Comparison of ENCODE assay signal across 12 mouse cellular contexts in the genomic region with DNA sequence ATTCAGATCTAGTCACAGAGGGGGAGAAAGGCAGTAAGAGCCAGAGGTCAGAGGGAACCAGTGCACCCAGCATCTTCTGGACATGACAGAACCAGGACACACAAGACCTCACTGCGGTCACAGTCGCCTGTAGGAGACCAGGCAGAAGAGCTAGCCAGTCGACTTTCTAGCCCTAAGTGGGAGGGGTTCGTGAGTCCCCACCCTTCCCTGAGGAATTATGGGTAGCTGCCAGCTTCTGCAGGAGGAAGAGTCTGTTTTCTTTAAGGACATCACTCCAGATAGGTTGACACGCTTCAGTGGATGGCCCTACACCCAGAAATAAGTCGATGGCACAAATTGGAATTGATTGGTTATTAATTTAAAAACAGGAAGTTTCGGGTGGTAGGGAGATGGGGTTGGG. TPM values are rescaled to one million over a fixed set of nuclear protein-coding genes. Genes with fewer than 3 reads are reported as not detected.
A peak's percentile ranks its signal among the peaks of the same experiment; 100 is the strongest.
DNase-seq lines count a peak whose midpoint lies in the region; ATAC-seq and TF ChIP-seq lines count a peak whose summit lies in the region.
"Had no signal": no experiment of that assay in that cellular context is flagged by ENCODE, and none has a peak within 500 bp of the region (broad histone marks: within the 10 kb centered on the region; RNA-seq: fewer than 3 reads in every experiment).

No protein-coding gene starts in this region.

- TF ChIP-seq POLR2A in lung, adult 2 months (IDR thresholded peaks at IDR 0.05; ENCODE audit: borderline replicate concordance, extremely low read depth, low read depth, low read length) = no peak

- H3K4me2 ChIP-seq in forebrain, embryonic 15.5 days (replicated peaks) = peak overlapping the region; percentile 83; the same call in 1 of the 2 replicates
- no peak overlapping the region for H3K4me2 ChIP-seq in forebrain, embryonic 14.5 days (ENCODE audit: low read length)
- peak overlapping the region; percentile 75; the same call in 1 of the 2 replicates for H3K4me2 ChIP-seq in hindbrain, embryonic 13.5 days

- ATAC-seq in forebrain, embryonic 15.5 days (replicated peaks) = no peak
- no peak for ATAC-seq in forebrain, embryonic 14.5 days
- ATAC-seq in hindbrain, embryonic 13.5 days (ENCODE audit: low FRiP score) = no peak

- H3K27ac ChIP-seq in forebrain, embryonic 15.5 days (replicated peaks) = no peak overlapping the region
- H3K27ac ChIP-seq in forebrain, embryonic 14.5 days (ENCODE audit: low read depth, low read length) = no peak overlapping the region
- H3K27ac ChIP-seq in hindbrain, embryonic 13.5 days = no peak overlapping the region
- H3K27ac ChIP-seq: stomach, embryonic 15.5 days had no signal

- WGBS in forebrain, embryonic 15.5 days = 35% methylated on average over 7 of the region's 7 CpGs
- 35% methylated on average over 7 of the region's 7 CpGs for WGBS in forebrain, embryonic 14.5 days
- WGBS in lung, adult 2 months = 43% methylated on average over 7 of the region's 7 CpGs
- WGBS in hindbrain, embryonic 13.5 days = 33% methylated on average over 7 of the region's 7 CpGs

- no peak overlapping the region for H3K9ac ChIP-seq in forebrain, embryonic 15.5 days (replicated peaks)
- no peak overlapping the region for H3K9ac ChIP-seq in forebrain, embryonic 14.5 days (ENCODE audit: low read length)
- no peak overlapping the region for H3K9ac ChIP-seq in hindbrain, embryonic 13.5 days

- DNase-seq in forebrain, embryonic 14.5 days (ENCODE audit: low spot score) = no peak
- DNase-seq in lung, postnatal 36 days = peak; percentile 36
- no peak for DNase-seq in lung, adult 2 months
- peak; percentile 49 for DNase-seq in retina, embryonic 14.5 days (ENCODE audit: low spot score)
- no peak for DNase-seq in urinary bladder, postnatal 25 days (ENCODE audit: low spot score)
- DNase-seq in cerebellum, adult 11-12 months = no peak
- DNase-seq: B cell, adult 2 months; kidney, postnatal 25 days had no signal

- peaks cover 11% of the 10 kb centered on the region for H3K4me1 ChIP-seq in forebrain, embryonic 15.5 days
- H3K4me1 ChIP-seq in forebrain, embryonic 14.5 days (ENCODE audit: control insufficient read depth, insufficient read depth, low read length) = peaks cover 3% of the 10 kb centered on the region; the same call in 1 of the 2 replicates
- H3K4me1 ChIP-seq in lung, adult 2 months (ENCODE audit: control insufficient read depth, insufficient read depth, low read length) = no peaks in the 10 kb centered on the region
- peaks cover 21% of the 10 kb centered on the region for H3K4me1 ChIP-seq in hindbrain, embryonic 13.5 days (replicated peaks)
- H3K4me1 ChIP-seq: stomach, embryonic 15.5 days had no signal

- no peaks in the 10 kb centered on the region for H3K36me3 ChIP-seq in forebrain, embryonic 15.5 days
- H3K36me3 ChIP-seq in forebrain, embryonic 14.5 days (ENCODE audit: control insufficient read depth, insufficient read depth, low read length) = no peaks in the 10 kb centered on the region
- H3K36me3 ChIP-seq in hindbrain, embryonic 13.5 days = no peaks in the 10 kb centered on the region
- H3K36me3 ChIP-seq: heart, embryonic 15.5 days; stomach, embryonic 15.5 days had no signal

- no peak for TF ChIP-seq CTCF in lung, adult 2 months (IDR thresholded peaks at IDR 0.05; ENCODE audit: insufficient read depth, low read length)

- H3K9me3 ChIP-seq in forebrain, embryonic 15.5 days = no peaks in the 10 kb centered on the region
- no peaks in the 10 kb centered on the region for H3K9me3 ChIP-seq in forebrain, embryonic 14.5 days (replicated peaks; ENCODE audit: control insufficient read depth, low read length)
- no peaks in the 10 kb centered on the region for H3K9me3 ChIP-seq in hindbrain, embryonic 13.5 days
- H3K9me3 ChIP-seq: heart, embryonic 15.5 days; stomach, embryonic 15.5 days had no signal

- H3K27me3 ChIP-seq in forebrain, embryonic 15.5 days = peaks cover 16% of the 10 kb centered on the region
- peaks cover 9% of the 10 kb centered on the region; the same call in 1 of the 2 replicates for H3K27me3 ChIP-seq in forebrain, embryonic 14.5 days (replicated peaks; ENCODE audit: control insufficient read depth, insufficient read depth, low read length)
- H3K27me3 ChIP-seq in hindbrain, embryonic 13.5 days = peaks cover 43% of the 10 kb centered on the region

- H3K4me3 ChIP-seq in forebrain, embryonic 15.5 days = no peak overlapping the region
- H3K4me3 ChIP-seq in forebrain, embryonic 14.5 days (ENCODE audit: low read depth, low read length) = no peak overlapping the region
- no peak overlapping the region for H3K4me3 ChIP-seq in lung, adult 2 months (replicated peaks; ENCODE audit: extremely low read depth, low read depth, low read length)
- H3K4me3 ChIP-seq in hindbrain, embryonic 13.5 days = no peak overlapping the region

RNA-seq across cellular contexts. Expression of a gene that starts 30.4 kb away (rescaled TPM):
- polyA plus RNA-seq in forebrain, embryonic 15.5 days (2015; fragmentation: Nextera tagmentation; extraction: Ambion mirVana) = not detected in 2 replicates
- polyA plus RNA-seq in forebrain, embryonic 14.5 days (2014; fragmentation: Nextera tagmentation; extraction: Ambion mirVana) = not detected in 2 replicates
- polyA plus RNA-seq in lung, adult 2 months (2012; rRNA removed) = 2.0 and 2.2 TPM in 2 replicates
- 0.42 TPM in 1 of 2 replicates, not detected in the other for polyA plus RNA-seq in hindbrain, embryonic 13.5 days (2015; fragmentation: Nextera tagmentation; extraction: Ambion mirVana)

RNA-seq across cellular contexts. Expression of a gene that starts 42.2 kb away (rescaled TPM):
- polyA plus RNA-seq in forebrain, embryonic 15.5 days (2015; fragmentation: Nextera tagmentation; extraction: Ambion mirVana) = 0.51 and 0.59 TPM in 2 replicates
- 0.34 and 0.49 TPM in 2 replicates for polyA plus RNA-seq in forebrain, embryonic 14.5 days (2014; fragmentation: Nextera tagmentation; extraction: Ambion mirVana)
- polyA plus RNA-seq in lung, adult 2 months (2012; rRNA removed) = 4.3 and 4.4 TPM in 2 replicates
- 0.43 and 0.56 TPM in 2 replicates for polyA plus RNA-seq in hindbrain, embryonic 13.5 days (2015; fragmentation: Nextera tagmentation; extraction: Ambion mirVana)

RNA-seq across cellular contexts. Expression of a gene that starts 47.7 kb away (rescaled TPM):
- polyA plus RNA-seq in forebrain, embryonic 15.5 days (2015; fragmentation: Nextera tagmentation; extraction: Ambion mirVana) = not detected in 2 replicates
- not detected in 2 replicates for polyA plus RNA-seq in forebrain, embryonic 14.5 days (2014; fragmentation: Nextera tagmentation; extraction: Ambion mirVana)
- not detected in 2 replicates for polyA plus RNA-seq in lung, adult 2 months (2012; rRNA removed)
- polyA plus RNA-seq in hindbrain, embryonic 13.5 days (2015; fragmentation: Nextera tagmentation; extraction: Ambion mirVana) = not detected in 2 replicates
- polyA plus RNA-seq: heart, embryonic 15.5 days; stomach, embryonic 15.5 days had no signal

RNA-seq across cellular contexts. Expression of a gene that starts 50.4 kb away (rescaled TPM):
- 11.0 and 13.0 TPM in 2 replicates for polyA plus RNA-seq in forebrain, embryonic 15.5 days (2015; fragmentation: Nextera tagmentation; extraction: Ambion mirVana)
- 10.4 and 12.2 TPM in 2 replicates for polyA plus RNA-seq in forebrain, embryonic 14.5 days (2014; fragmentation: Nextera tagmentation; extraction: Ambion mirVana)
- polyA plus RNA-seq in lung, adult 2 months (2012; rRNA removed) = 176 and 296 TPM in 2 replicates
- polyA plus RNA-seq in hindbrain, embryonic 13.5 days (2015; fragmentation: Nextera tagmentation; extraction: Ambion mirVana) = 15.4 and 16.0 TPM in 2 replicates

Comparison
In these comparisons a context has a peak if more than half of its experiments do, and no peak if none do; other contexts are left out.
1. DNase-seq: peak in lung, postnatal 36 days (single experiment) and retina, embryonic 14.5 days (single experiment); none in forebrain, embryonic 14.5 days (single experiment), lung, adult 2 months (single experiment), urinary bladder, postnatal 25 days (single experiment) and cerebellum, adult 11-12 months (single experiment).